Mouse (Mus musculus) lung, postnatal 0 days (tissue): ENCODE data around the gene Cabp2.

Source experiments
- CTCF ChIP-seq: IDR thresholded peaks from 2 replicates; pipeline ENCODE4 v1.5.1; 2016; ENCODE audit warnings: antibody characterized with exemption, mild to moderate bottlenecking
- EP300 ChIP-seq: IDR thresholded peaks from 2 replicates; pipeline ENCODE4 v1.6.1; 2016; ENCODE audit warnings: antibody characterized with exemption, mild to moderate bottlenecking, control low read depth

DNA sequence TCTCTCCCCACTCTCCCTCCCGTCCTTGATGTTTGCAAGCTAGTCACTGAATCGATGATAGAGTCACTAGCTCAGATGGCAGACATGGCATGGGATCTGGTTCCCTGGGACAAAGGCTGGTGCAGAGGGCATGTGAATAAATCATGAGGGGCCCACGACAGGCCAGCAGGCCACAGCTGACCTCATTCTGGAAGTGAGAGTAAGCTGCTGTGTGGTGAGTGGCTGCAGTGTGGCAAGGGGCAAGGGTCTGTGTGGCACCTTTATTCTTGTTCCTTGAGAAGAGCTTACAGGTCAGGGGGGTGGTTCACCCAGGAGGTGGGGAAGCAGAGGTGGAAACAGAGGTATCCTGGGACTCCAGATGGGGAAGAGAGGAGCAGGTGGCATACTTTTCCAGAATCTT lies at the start of gene Cabp2:
- TF ChIP-seq CTCF: no peak
- TF ChIP-seq EP300: no peak
